Mouse (Mus musculus) myocyte (in vitro differentiated cells): ENCODE data around the gene Pitpna.

ENCODE experiments used
- E2F4 ChIP-seq: IDR thresholded peaks from one replicate; pipeline ENCODE4 v1.6.1; 2011; ENCODE audit warnings: mild to moderate bottlenecking, control low read depth, moderate library complexity; ENCODE audit not compliant: insufficient read depth
- MYOD1 ChIP-seq, 3 experiments: IDR thresholded peaks; one replicate each; pipeline ENCODE4 v1.6.1; 2011; ENCODE audit warnings: control low read depth in 2 of 3, low read depth in 2 of 3, mild to moderate bottlenecking in 2 of 3, moderate library complexity in 1 of 3; ENCODE audit not compliant: insufficient read length in 2 of 3, control insufficient read depth in 1 of 3
- MYOG ChIP-seq, 3 experiments: IDR thresholded peaks; one replicate each; pipeline ENCODE4 v1.6.1; 2011; ENCODE audit warnings: control low read depth in 2 of 3, low read depth in 2 of 3, mild to moderate bottlenecking in 2 of 3; ENCODE audit not compliant: insufficient read length in 2 of 3, control insufficient read depth in 1 of 3, insufficient read depth in 1 of 3
- POLR2A ChIP-seq: IDR thresholded peaks from one replicate; pipeline ENCODE4 v1.6.1; 2011; ENCODE audit warnings: low read depth, mild to moderate bottlenecking, control low read depth, moderate library complexity; ENCODE audit not compliant: insufficient read length
- POLR2AphosphoS2 ChIP-seq: IDR thresholded peaks from one replicate; pipeline ENCODE4 v1.6.1; 2011; ENCODE audit warnings: low read depth, control low read depth; ENCODE audit not compliant: insufficient read length
- SRF ChIP-seq: IDR thresholded peaks from one replicate; pipeline ENCODE4 v1.6.1; 2011; ENCODE audit warnings: low read depth; ENCODE audit not compliant: control insufficient read depth, insufficient read length

DNA sequence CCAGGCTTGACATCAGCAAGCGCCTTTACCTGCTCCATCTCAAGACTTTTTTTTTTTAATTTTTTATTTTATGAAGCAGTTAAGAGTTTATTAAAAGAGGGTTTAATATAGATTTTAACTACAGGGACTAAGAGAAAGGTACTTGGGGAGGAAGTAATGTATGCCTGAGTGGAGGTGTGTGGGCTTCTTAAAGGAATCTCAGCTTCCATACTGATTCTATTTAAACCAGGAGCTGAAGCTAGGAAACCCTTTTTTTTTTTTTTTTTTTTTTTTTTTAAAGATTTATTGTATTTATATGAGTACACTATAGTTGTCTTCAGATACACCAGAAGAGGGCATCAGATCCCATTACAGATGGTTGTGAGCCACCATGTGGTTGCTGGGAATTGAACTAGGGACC lies 26.9 kb downstream of the Pitpna start:
- no peak for TF ChIP-seq SRF
- no peak for TF ChIP-seq POLR2A
- no peak for TF ChIP-seq POLR2AphosphoS2
- no peak for TF ChIP-seq MYOD1 (IDR thresholded peaks at IDR 0.05; ENCODE audit: control insufficient read depth in 1 of 3, insufficient read length in 2 of 3, low read depth in 2 of 3)
- TF ChIP-seq E2F4, result no peak
- TF ChIP-seq MYOG (IDR thresholded peaks at IDR 0.05; ENCODE audit: control insufficient read depth in 1 of 3, insufficient read depth in 1 of 3, insufficient read length in 2 of 3, low read depth in 2 of 3), result no peak
